Mouse (Mus musculus): ENCODE results near the gene P4ha3. TPM values are rescaled to one million over a fixed set of nuclear protein-coding genes. Genes with fewer than 3 reads are reported as not detected.

The P4ha3 gene
- polyA plus RNA-seq, 1 experiment: 12.2 TPM

- Histone ChIP-seq H3K27me3 (ENCODE audit: control insufficient read depth, insufficient read depth, insufficient read length) (no peaks in the 10 kb centered on the region), H3K4me3 (ENCODE audit: insufficient read depth, poor library complexity, severe bottlenecking) (no peak overlapping the region), H3ac (ENCODE audit: control insufficient read depth, insufficient read length, low read depth) (no peak overlapping the region), H3K36me3 (ENCODE audit: control insufficient read depth, insufficient read depth) (peaks cover 18% of the 10 kb centered on the region), H3K79me2 (ENCODE audit: control insufficient read depth, insufficient read depth) (peaks cover 12% of the 10 kb centered on the region), H3K79me3 (ENCODE audit: low read depth) (no peaks in the 10 kb centered on the region)
- TF ChIP-seq MAX (IDR thresholded peaks at IDR 0.05) (no peak), USF1 (IDR thresholded peaks at IDR 0.05; ENCODE audit: low read depth) (no peak), CTCF (IDR thresholded peaks at IDR 0.05; ENCODE audit: control insufficient read depth, insufficient read depth, insufficient read length) (no peak), FOSL1 (IDR thresholded peaks at IDR 0.05; ENCODE audit: insufficient read depth, low read length, poor library complexity, severe bottlenecking) (no peak), CEBPB (IDR thresholded peaks at IDR 0.05; ENCODE audit: low read depth) (no peak), MYOG (IDR thresholded peaks at IDR 0.05; ENCODE audit: control insufficient read depth, extremely low read depth, insufficient read length) (no peak), MYOD1 (IDR thresholded peaks at IDR 0.05; ENCODE audit: control insufficient read depth, insufficient read length, low read depth) (no peak)
Measured at GRCm38 (mm10) chr7:100354984-100355383, 69.7 kb downstream of the P4ha3 start.

- Histone ChIP-seq H3K79me3 (ENCODE audit: low read depth) (no peaks in the 10 kb centered on the region), H3K36me3 (ENCODE audit: control insufficient read depth, insufficient read depth) (peaks cover 16% of the 10 kb centered on the region), H3K27me3 (ENCODE audit: control insufficient read depth, insufficient read depth, insufficient read length) (no peaks in the 10 kb centered on the region), H3K4me3 (ENCODE audit: insufficient read depth, poor library complexity, severe bottlenecking) (no peak overlapping the region), H3ac (ENCODE audit: control insufficient read depth, insufficient read length, low read depth) (no peak overlapping the region), H3K79me2 (ENCODE audit: control insufficient read depth, insufficient read depth) (peaks cover 25% of the 10 kb centered on the region)
- TF ChIP-seq USF1 (IDR thresholded peaks at IDR 0.05; ENCODE audit: low read depth) (no peak), CEBPB (IDR thresholded peaks at IDR 0.05; ENCODE audit: low read depth) (no peak), MAX (IDR thresholded peaks at IDR 0.05) (no peak), MYOD1 (IDR thresholded peaks at IDR 0.05; ENCODE audit: control insufficient read depth, insufficient read length, low read depth) (no peak), FOSL1 (IDR thresholded peaks at IDR 0.05; ENCODE audit: insufficient read depth, low read length, poor library complexity, severe bottlenecking) (no peak), MYOG (IDR thresholded peaks at IDR 0.05; ENCODE audit: control insufficient read depth, extremely low read depth, insufficient read length) (no peak)
Measured at GRCm38 (mm10) chr7:100356324-100356723, 71.0 kb downstream of the P4ha3 start.

GRCm38 (mm10) chr7:100356768-100357167 lies 71.4 kb downstream of the P4ha3 start:
- Histone ChIP-seq H3K36me3 (ENCODE audit: control insufficient read depth, insufficient read depth) (peaks cover 13% of the 10 kb centered on the region), H3K79me3 (ENCODE audit: low read depth) (no peaks in the 10 kb centered on the region), H3ac (ENCODE audit: control insufficient read depth, insufficient read length, low read depth) (no peak overlapping the region), H3K4me3 (ENCODE audit: insufficient read depth, poor library complexity, severe bottlenecking) (no peak overlapping the region), H3K27me3 (ENCODE audit: control insufficient read depth, insufficient read depth, insufficient read length) (no peaks in the 10 kb centered on the region), H3K79me2 (ENCODE audit: control insufficient read depth, insufficient read depth) (peaks cover 30% of the 10 kb centered on the region)
- no peak for TF ChIP-seq FOSL1 (IDR thresholded peaks at IDR 0.05; ENCODE audit: insufficient read depth, low read length, poor library complexity, severe bottlenecking)
- TF ChIP-seq USF1 (IDR thresholded peaks at IDR 0.05; ENCODE audit: low read depth): no peak
- no peak for TF ChIP-seq MYOG (IDR thresholded peaks at IDR 0.05; ENCODE audit: control insufficient read depth, extremely low read depth, insufficient read length)
- no peak for TF ChIP-seq MYOD1 (IDR thresholded peaks at IDR 0.05; ENCODE audit: control insufficient read depth, insufficient read length, low read depth)
- TF ChIP-seq CTCF (IDR thresholded peaks at IDR 0.05; ENCODE audit: control insufficient read depth, insufficient read depth, insufficient read length): no peak
- no peak for TF ChIP-seq MAX (IDR thresholded peaks at IDR 0.05)
- no peak for TF ChIP-seq CEBPB (IDR thresholded peaks at IDR 0.05; ENCODE audit: low read depth)

GRCm38 (mm10) chr7:100357856-100358255 lies 72.5 kb downstream of the P4ha3 start:
- Histone ChIP-seq H3K79me3 (ENCODE audit: low read depth) (no peaks in the 10 kb centered on the region), H3K36me3 (ENCODE audit: control insufficient read depth, insufficient read depth) (peaks cover 13% of the 10 kb centered on the region), H3ac (ENCODE audit: control insufficient read depth, insufficient read length, low read depth) (no peak overlapping the region), H3K79me2 (ENCODE audit: control insufficient read depth, insufficient read depth) (peaks cover 35% of the 10 kb centered on the region), H3K27me3 (ENCODE audit: control insufficient read depth, insufficient read depth, insufficient read length) (no peaks in the 10 kb centered on the region), H3K4me3 (ENCODE audit: insufficient read depth, poor library complexity, severe bottlenecking) (no peak overlapping the region)
- no peak for TF ChIP-seq MAX (IDR thresholded peaks at IDR 0.05)
- no peak for TF ChIP-seq CTCF (IDR thresholded peaks at IDR 0.05; ENCODE audit: control insufficient read depth, insufficient read depth, insufficient read length)
- no peak for TF ChIP-seq USF1 (IDR thresholded peaks at IDR 0.05; ENCODE audit: low read depth)
- TF ChIP-seq CEBPB (IDR thresholded peaks at IDR 0.05; ENCODE audit: low read depth): no peak
- no peak for TF ChIP-seq MYOG (IDR thresholded peaks at IDR 0.05; ENCODE audit: control insufficient read depth, extremely low read depth, insufficient read length)
- TF ChIP-seq MYOD1 (IDR thresholded peaks at IDR 0.05; ENCODE audit: control insufficient read depth, insufficient read length, low read depth): no peak
- no peak for TF ChIP-seq FOSL1 (IDR thresholded peaks at IDR 0.05; ENCODE audit: insufficient read depth, low read length, poor library complexity, severe bottlenecking)

GRCm38 (mm10) chr7:100363162-100363561 lies 77.8 kb downstream of the P4ha3 start:
- Histone ChIP-seq H3K79me2 (ENCODE audit: control insufficient read depth, insufficient read depth) (peaks cover 80% of the 10 kb centered on the region), H3ac (ENCODE audit: control insufficient read depth, insufficient read length, low read depth) (no peak overlapping the region), H3K36me3 (ENCODE audit: control insufficient read depth, insufficient read depth) (peaks cover 6% of the 10 kb centered on the region), H3K27me3 (ENCODE audit: control insufficient read depth, insufficient read depth, insufficient read length) (no peaks in the 10 kb centered on the region), H3K4me3 (ENCODE audit: insufficient read depth, poor library complexity, severe bottlenecking) (no peak overlapping the region), H3K79me3 (ENCODE audit: low read depth) (peaks cover 9% of the 10 kb centered on the region)
- TF ChIP-seq USF1 (IDR thresholded peaks at IDR 0.05; ENCODE audit: low read depth) (no peak), MAX (IDR thresholded peaks at IDR 0.05) (no peak)

- Histone ChIP-seq H3K79me3 (ENCODE audit: low read depth) (peaks cover 21% of the 10 kb centered on the region), H3K4me3 (ENCODE audit: insufficient read depth, poor library complexity, severe bottlenecking) (no peak overlapping the region), H3K79me2 (ENCODE audit: control insufficient read depth, insufficient read depth) (peaks cover 91% of the 10 kb centered on the region), H3K27me3 (ENCODE audit: control insufficient read depth, insufficient read depth, insufficient read length) (no peaks in the 10 kb centered on the region), H3K36me3 (ENCODE audit: control insufficient read depth, insufficient read depth) (peaks cover 12% of the 10 kb centered on the region), H3ac (ENCODE audit: control insufficient read depth, insufficient read length, low read depth) (no peak overlapping the region)
- TF ChIP-seq MAX (IDR thresholded peaks at IDR 0.05) (no peak), USF1 (IDR thresholded peaks at IDR 0.05; ENCODE audit: low read depth) (no peak), CEBPB (IDR thresholded peaks at IDR 0.05; ENCODE audit: low read depth) (no peak), FOSL1 (IDR thresholded peaks at IDR 0.05; ENCODE audit: insufficient read depth, low read length, poor library complexity, severe bottlenecking) (no peak)
Measured at GRCm38 (mm10) chr7:100364888-100365287, 79.6 kb downstream of the P4ha3 start.

Other genes with a start within 250 kb of the P4ha3 start
- gene Pold3, start 164.0 kb upstream of the P4ha3 start, polyA plus RNA-seq (2012; fragmentation: generic; extraction: Trizol): 19.8 TPM
- 5.6 TPM for gene Lipt2, start 126.2 kb upstream of the P4ha3 start, polyA plus RNA-seq (2012; fragmentation: generic; extraction: Trizol)
- gene Kcne3, start 109.0 kb upstream of the P4ha3 start, polyA plus RNA-seq (2012; fragmentation: generic; extraction: Trizol): not detected
- gene Pgm2l1, start 58.1 kb upstream of the P4ha3 start, polyA plus RNA-seq (2012; fragmentation: generic; extraction: Trizol): 0.90 TPM
- gene C2cd3, start 86.7 kb downstream of the P4ha3 start, polyA plus RNA-seq (2012; fragmentation: generic; extraction: Trizol): 7.8 TPM
- gene Ppme1, start 86.8 kb downstream of the P4ha3 start, polyA plus RNA-seq (2012; fragmentation: generic; extraction: Trizol): 44.2 TPM
- gene Ucp3, start 187.5 kb downstream of the P4ha3 start, polyA plus RNA-seq (2012; fragmentation: generic; extraction: Trizol): not detected
- 92.5 TPM for gene Ucp2, start 207.8 kb downstream of the P4ha3 start, polyA plus RNA-seq (2012; fragmentation: generic; extraction: Trizol)
- 0.07 TPM for gene Dnajb13, start 229.4 kb downstream of the P4ha3 start, polyA plus RNA-seq (2012; fragmentation: generic; extraction: Trizol)